Mouse (Mus musculus) gastrocnemius, adult 2 months (tissue): ENCODE measurements around the gene C8g. TPM values are rescaled to one million over a fixed set of nuclear protein-coding genes. Genes with fewer than 3 reads are reported as not detected.
A peak's percentile ranks its signal among the peaks of the same experiment; 100 is the strongest.

Experiments used
- DNase-seq: peaks from one replicate; pipeline ENCODE4 v3.0.0; 2022
- H3K27ac ChIP-seq: fragments of 200-600 bp; 2 replicates; pipeline ENCODE4 v1.8.1; 2022; ENCODE audit warnings: mild to moderate bottlenecking
- H3K4me3 ChIP-seq: fragments of 200-600 bp; 2 replicates; pipeline ENCODE4 v1.8.1; 2022; ENCODE audit warnings: mild to moderate bottlenecking, moderate library complexity
- CTCF ChIP-seq: fragments of 200-600 bp; IDR thresholded peaks from 2 replicates; pipeline ENCODE4 v1.8.1; 2022; ENCODE audit warnings: antibody characterized with exemption, mild to moderate bottlenecking, moderate library complexity
- intact Hi-C: fragments of 180-260 bp; cut with DNase I; formaldehyde crosslinking; loops from one replicate; pipeline ENCODE4 v1.15.1; 2025
- total RNA-seq, 2 experiments: library from RNA; stranded (reverse); gene quantifications; 2 replicates each; pipeline ENCODE4 v1.2.3; 2021

The C8g gene
- total RNA-seq, 2 experiments from 2014 or later: 1.1 to 1.6 TPM

DNA sequence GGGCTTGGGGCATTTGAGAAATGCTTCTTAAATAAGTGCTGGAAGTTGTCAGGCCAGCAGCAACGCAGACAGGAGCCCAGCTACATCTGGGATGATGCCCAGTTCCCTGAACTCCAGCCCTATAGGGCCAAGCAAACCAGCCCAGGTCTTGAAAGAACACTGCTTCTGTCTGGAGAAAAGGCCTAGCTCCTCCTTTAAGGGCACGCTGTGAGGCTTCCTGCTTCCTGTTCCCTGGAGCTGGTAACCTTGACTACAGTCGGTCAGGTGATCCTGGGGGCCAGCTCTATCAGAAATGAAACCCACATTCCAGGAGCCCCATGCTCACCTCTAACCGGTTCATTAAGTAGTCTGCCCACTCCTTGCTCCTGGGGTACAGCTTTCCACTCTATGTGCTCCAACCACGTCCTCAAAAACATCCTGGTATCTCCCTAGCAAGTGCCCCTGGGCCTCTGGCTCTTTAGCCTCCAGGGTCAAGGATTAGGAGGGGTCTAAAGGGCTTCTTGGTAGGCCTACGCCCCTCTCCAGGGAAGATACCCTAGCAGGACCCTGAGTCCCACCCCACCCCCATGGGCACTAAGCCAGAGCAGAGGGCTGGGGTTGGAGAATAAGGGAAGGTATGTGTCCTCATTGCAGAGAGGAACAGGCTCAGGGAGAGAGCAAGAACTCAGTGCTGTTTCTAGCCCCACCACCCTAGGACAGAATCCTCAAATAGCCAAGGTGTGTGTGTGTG is 3.5 kb downstream of the C8g start:
- Histone ChIP-seq H3K27ac (no peak overlapping the region), H3K4me3 (no peak overlapping the region)
- no peak for TF ChIP-seq CTCF
- DNase-seq: no peak
- intact Hi-C loops: no loop called here

DNA sequence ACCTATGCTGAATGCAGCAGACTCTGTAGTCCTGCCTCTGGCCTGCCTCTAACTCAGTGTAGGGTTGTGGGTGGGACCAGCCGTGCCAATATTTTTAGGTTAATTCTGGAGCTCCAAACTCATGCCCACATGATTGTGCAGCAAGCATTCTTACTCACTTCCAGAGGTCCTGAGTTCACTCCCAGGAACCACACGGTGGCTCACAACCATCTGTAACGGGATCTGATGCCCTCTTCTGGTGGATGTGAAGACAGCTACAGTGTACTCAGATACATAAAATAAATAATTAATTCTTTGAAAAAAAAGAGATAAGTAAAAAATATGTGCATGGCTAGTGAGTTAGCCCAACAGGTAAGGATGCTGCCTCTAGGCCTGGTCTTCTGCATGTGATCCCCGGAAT is 5.1 kb downstream of the C8g start:
- DNase-seq: no peak
- H3K4me3 ChIP-seq: no peak overlapping the region
- TF ChIP-seq CTCF: peak; percentile 58
- intact Hi-C loops: no loop called here
- H3K27ac ChIP-seq: no peak overlapping the region

DNA sequence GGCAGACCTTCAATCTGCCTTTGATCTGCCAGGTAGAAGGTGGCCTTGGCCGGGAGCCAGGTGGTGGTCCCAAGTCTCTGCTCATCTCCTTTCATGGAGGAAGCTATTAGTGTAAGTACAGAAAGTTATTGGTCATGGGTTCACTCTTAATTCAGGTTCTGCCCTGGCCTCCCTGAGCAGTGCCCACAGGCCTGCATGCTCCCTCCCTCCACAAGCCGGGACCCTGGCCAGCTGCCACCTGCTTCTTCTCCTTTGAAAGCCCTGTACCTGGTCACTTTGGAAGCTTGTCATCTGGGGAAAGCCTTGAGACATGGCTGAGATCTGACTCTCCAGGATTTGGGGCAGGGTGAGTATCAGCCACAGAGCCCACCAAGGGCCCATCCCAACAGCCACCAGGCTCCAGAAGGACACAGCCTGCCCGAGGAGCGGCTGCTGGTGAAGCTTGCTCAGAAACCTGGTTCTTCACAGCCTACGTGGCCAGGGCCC is 8.0 kb downstream of the C8g start, which contains the start of gene Lcn12:
Lcn12 (minus strand) TSS at position 436 of the 486 bp plus-strand sequence.
- no peak for DNase-seq
- TF ChIP-seq CTCF: no peak
- H3K27ac ChIP-seq: no peak within 1 kb of the TSS
- intact Hi-C loops: no loop called here
- no peak within 1 kb of the TSS for H3K4me3 ChIP-seq

DNA sequence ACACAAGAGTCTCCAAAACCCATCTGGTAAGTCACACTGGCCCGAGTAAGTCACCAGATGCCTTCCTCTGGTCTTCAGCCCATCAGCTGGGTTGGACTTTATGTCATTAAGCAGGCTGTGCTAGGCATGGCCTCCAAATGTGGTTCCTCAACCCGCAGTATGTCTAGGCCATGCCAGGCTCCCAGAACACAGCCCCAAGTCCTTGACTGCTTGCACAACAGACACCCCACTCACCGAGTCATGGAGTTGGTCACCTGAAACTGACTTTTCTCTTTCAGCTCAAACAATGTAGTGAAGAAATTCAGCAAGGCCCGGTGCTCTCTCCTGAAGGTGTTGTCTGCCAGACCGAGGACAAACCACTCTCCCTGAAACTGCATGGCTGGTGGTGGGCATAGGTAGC is 8.5 kb downstream of the C8g start:
- DNase-seq: no peak
- H3K27ac ChIP-seq: no peak overlapping the region
- TF ChIP-seq CTCF: no peak
- intact Hi-C loops: no loop called here
- H3K4me3 ChIP-seq: no peak overlapping the region

DNA sequence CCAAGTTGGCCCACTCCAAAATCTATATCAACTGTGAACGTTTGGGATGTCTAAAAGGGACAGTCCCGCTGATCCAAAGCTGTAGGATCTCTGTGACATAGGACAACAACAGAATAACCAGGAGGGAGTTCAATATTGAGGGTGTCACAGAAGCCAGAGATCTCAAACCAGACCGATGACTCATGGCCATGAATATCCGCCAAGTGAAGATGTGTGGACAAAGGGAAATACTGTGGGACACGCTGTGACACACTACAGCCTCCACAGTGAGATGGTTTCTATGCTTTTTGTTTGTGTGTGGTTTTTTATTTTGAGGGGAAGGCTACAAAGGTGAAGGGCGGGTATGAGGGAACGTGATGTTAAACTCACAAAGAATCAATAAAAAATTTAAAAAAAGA is 12.8 kb downstream of the C8g start:
- DNase-seq: no peak
- intact Hi-C loops: no loop called here
- H3K4me3 ChIP-seq: no peak overlapping the region
- H3K27ac ChIP-seq: no peak overlapping the region
- no peak for TF ChIP-seq CTCF

DNA sequence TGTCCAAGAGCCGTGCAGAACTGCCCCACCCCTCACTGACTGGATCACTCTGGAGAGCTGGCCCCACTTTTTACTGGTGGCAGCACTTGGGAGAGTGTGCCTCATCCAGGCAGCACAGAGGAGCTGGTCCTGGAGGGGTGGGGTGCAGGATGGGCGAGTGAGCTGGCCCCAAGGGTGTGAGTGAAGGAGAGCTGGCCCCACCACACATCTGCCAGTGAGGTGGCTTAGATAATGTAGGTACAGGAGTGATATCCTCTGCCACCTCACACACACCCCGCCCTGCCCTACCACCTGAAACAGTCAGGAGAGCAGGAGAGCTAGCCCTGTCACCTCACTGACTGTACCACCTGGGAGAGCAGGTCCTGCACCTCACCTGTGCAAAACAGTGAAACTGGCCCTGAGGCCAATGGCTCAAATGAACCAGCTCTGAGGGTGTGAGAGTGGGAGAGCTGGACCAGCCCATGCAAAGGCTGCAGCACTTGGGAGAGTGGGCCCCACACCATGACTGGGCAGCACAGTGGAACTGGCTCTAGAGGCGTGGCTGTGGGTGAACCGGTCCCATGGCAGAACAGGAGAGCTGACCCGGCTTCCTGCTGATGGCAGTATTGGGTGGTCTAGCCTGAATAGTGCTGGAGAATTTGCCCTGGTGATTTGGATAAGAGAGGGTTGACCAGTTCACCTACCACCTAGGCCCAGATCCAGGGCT is 13.4 kb downstream of the C8g start:
- DNase-seq: no peak
- H3K27ac ChIP-seq: no peak overlapping the region
- intact Hi-C loops: no loop called here
- no peak overlapping the region for H3K4me3 ChIP-seq
- no peak for TF ChIP-seq CTCF

DNA sequence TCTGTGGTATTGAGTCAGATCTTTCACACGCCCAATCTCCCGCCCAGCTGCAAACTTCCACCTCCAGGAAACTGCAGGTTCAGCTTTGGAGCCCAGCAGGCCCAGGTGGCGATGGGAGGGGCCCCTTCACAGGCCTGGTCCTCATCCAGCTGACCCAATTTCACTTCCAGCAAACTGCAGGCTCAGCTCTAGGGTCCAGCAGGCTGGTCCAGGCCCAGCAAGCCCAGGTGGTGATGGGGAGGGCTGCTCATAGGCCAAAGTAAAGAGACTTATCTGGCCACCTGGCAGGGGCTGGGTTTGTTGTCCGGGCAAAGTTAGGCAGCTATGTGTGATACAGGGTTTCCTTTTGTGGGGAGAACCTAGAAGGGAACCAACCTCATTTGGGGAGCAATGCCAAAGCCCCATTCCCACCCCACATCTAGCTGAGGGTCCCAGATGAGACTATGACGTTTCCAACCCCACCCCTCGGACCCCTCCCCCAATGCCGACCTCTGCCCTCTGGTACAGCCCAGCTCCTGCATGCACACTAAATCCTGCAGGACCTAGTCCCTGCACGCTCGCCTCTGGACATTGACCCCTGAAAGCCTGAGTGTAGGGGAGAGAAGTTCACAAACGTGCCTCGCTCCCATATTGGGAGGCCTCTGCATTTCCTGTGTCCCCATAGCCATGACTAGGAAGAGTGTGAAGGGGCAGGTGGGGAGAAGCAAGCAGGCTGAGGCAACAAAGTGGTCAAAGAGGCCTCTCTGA is 16.4 kb downstream of the C8g start:
- intact Hi-C loops: no loop called here

DNA sequence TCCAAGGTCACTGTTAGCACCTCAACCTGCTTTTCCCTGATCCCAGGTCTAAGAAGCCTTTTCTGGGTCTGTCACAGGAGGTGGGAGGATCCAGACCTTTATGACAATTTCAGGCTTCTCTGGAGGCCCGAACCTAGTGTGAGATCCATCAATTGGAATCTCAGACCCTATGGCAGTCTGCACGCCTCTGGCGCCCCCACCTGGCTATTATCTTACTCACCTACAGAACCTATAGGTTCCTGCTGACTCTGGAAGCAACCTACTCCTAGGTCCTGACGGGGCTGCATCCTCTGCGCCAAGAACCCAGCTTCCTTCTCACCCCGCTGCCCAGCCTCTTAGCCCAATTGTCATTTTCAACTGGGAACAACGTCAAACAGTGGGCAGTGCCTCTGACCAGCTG is 18.6 kb downstream of the C8g start:
- TF ChIP-seq CTCF: peak; percentile 62
- Histone ChIP-seq H3K4me3 (no peak overlapping the region), H3K27ac (no peak overlapping the region)
- intact Hi-C loops: loop anchor here (1.0 kb wide), 1 partner anchor 61 kb away; no protein-coding TSS in a partner anchor
- DNase-seq: no peak

More for the DNA sequence above, 16.4 kb downstream of the C8g start:
- Histone ChIP-seq H3K4me3 (no peak overlapping the region), H3K27ac (no peak overlapping the region)
- peak; percentile 68 for DNase-seq
- no peak for TF ChIP-seq CTCF

DNA sequence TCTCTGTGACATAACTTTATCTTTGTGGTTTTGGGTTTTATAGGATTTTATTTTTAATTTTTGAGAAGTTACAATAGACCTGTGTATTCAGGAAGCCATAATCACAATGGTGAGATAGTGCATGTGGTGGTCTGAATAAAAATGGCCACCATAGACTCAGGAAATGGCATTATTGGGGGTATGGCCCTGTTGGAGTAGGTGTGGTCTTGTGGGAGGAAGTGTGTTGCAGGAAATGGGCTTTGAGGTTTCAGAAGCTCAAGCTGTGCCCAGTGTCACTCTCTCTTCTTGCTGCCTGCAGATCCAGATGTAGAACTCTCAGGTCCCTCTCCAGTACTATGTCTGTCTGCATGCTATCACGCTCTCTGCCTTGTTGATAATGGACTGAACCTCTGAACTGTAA is 21.0 kb downstream of the C8g start:
- intact Hi-C loops: no loop called here
- DNase-seq: no peak
- no peak overlapping the region for H3K4me3 ChIP-seq

DNA sequence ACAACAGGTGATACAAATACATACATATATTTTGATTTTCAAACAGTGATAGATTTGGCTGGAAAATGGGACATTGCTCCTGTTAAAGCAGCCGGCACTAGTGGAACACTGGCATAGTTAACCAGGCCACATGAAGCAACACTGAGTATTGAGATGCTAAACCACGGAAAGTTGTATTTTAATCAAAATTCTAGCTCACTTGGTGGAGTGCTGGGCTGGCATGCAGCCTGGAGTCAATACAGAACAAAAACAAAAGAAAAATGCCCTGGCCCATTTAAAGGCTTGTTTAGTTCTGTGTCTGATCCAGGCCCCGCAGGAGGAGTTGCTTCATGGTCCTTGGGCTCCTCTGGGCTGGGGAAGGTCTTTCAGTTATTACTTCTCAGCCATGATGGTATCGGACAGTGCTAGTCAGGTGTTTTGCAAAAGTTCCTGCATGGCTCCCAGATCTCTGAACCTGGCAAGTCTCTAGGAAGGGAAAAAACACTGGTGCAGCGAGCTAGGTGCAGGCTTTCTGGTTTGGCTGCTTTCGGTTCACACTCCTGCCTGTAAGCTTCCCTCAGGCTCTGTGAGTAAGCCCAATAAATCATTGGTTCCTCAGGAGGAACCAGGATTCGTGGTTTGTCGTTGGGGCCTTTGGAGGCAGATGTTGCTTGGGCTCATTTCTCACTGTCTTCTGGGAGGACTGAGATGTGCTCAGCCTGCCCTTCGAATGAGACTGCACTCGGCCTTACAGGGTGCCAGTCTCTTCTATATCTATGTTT is 21.8 kb downstream of the C8g start:
- Histone ChIP-seq H3K4me3 (no peak overlapping the region), H3K27ac (no peak overlapping the region)
- no peak for DNase-seq
- intact Hi-C loops: no loop called here
- no peak for TF ChIP-seq CTCF

More for the DNA sequence above, 21.0 kb downstream of the C8g start:
- no peak overlapping the region for H3K27ac ChIP-seq
- no peak for TF ChIP-seq CTCF

DNA sequence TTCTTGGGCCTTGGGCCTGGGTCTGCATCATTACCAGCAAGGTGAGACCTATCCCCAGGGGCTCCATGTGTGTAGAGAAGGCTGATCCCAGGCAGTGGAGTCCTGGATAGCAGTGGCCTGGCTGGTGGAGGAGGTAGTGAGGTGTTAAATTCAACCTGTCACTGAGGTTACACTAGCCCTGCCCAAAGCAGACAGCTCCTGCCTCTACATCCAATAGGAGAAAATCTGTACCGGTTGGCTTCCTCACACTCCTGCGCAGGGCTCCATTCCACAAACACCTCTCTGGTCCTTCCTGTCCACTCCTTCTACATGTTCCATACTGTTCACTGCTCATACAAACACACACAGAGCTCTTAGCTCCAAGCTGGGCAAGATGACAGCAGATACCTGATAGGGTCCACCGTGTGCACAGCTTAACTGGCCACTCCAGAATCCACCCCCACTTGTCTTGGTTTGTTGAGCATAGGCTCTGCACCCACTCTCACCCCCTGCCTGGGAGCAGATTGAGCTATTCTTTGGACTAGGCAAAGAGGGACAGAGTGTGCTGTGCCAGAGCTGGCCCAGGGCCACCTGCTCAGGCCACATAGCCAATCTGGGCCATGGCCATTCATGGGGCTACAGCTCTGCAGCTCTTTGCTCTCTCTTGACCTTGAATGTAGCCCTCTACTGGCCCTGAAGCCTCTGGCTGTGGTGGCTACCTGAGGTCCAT is 23.4 kb downstream of the C8g start:
- no peak for TF ChIP-seq CTCF
- Histone ChIP-seq H3K27ac (peak overlapping the region; percentile 50), H3K4me3 (no peak overlapping the region)
- DNase-seq: peak; percentile 81
- intact Hi-C loops: no loop called here

DNA sequence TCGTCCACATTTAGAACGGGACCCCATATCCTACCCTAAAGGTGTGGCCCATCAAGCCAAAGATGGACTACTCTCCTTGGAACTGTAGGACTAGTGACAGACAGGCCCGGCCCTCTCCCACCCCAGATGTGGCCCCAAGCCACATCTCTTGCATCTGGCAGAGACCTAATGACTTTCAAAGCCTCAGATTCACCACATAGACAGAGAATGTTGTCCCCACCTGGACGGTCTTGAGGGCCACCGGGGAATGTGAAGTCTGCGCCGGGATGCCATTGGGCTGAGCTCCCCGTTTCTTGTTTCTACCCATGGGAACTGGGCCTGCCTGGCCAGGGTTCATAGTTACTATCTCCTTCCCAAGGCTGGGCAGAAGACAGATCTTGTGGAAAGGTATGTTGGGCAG is 24.0 kb downstream of the C8g start:
- H3K27ac ChIP-seq: peak overlapping the region; percentile 50; the same call in 1 of the 2 replicates
- intact Hi-C loops: no loop called here
- H3K4me3 ChIP-seq: no peak overlapping the region
- no peak for DNase-seq
- TF ChIP-seq CTCF: no peak
